Mouse (Mus musculus) lung, embryonic 16.5 days (tissue): ENCODE results near the gene Pigk. TPM values are rescaled to one million over a fixed set of nuclear protein-coding genes. Genes with fewer than 3 reads are reported as not detected.

Experiments used
- ATAC-seq: fragments of 200-750 bp; cut with Nextera tagmentation; 2 replicates; pipeline ENCODE4 v1.8.0; 2017; ENCODE audit warnings: low read depth, mild to moderate bottlenecking, moderate library complexity
- H3K27ac ChIP-seq: fragments of 300-500 bp; sonication (generic); 2 replicates; pipeline ENCODE4 v1.5.1; 2014; ENCODE audit warnings: mild to moderate bottlenecking, control low read depth, low read length
- H3K27me3 ChIP-seq: fragments of 300-500 bp; sonication (generic); 2 replicates; pipeline ENCODE4 v1.6.1; 2014; ENCODE audit warnings: low read depth, low read length, mixed read lengths; ENCODE audit not compliant: control insufficient read depth, insufficient read depth
- H3K36me3 ChIP-seq: fragments of 300-500 bp; sonication (generic); 2 replicates; pipeline ENCODE4 v1.6.1; 2014; ENCODE audit warnings: low read length; ENCODE audit not compliant: control insufficient read depth, insufficient read depth
- H3K4me1 ChIP-seq: fragments of 300-500 bp; sonication (generic); replicated peaks from 2 replicates; pipeline ENCODE4 v1.6.1; 2014; ENCODE audit warnings: low read length, mixed read lengths; ENCODE audit not compliant: control insufficient read depth, insufficient read depth
- H3K4me2 ChIP-seq: fragments of 300-500 bp; sonication (generic); 2 replicates; pipeline ENCODE4 v1.6.1; 2014; ENCODE audit warnings: low read depth, low read length, control low read depth
- H3K4me3 ChIP-seq: fragments of 300-500 bp; sonication (generic); 2 replicates; pipeline ENCODE4 v1.5.1; 2014; ENCODE audit warnings: mild to moderate bottlenecking, low read length, control low read depth
- H3K9ac ChIP-seq: fragments of 300-500 bp; sonication (generic); 2 replicates; pipeline ENCODE4 v1.6.1; 2014; ENCODE audit warnings: low read length, control low read depth
- H3K9me3 ChIP-seq: fragments of 300-500 bp; sonication (generic); 2 replicates; pipeline ENCODE4 v1.6.1; 2016; ENCODE audit warnings: low read length; ENCODE audit not compliant: control insufficient read depth
- WGBS: fragments of 180-500 bp; shearing (Covaris S2); extraction: QIAGEN DNeasy Blood & Tissue Kit; methylation state at CpG from one replicate; pipeline ENCODE4 v1.1.7; 2014; 5-methylcytosine and 5-hydroxymethylcytosine counted together
- polyA plus RNA-seq: library from polyadenylated mRNA; unstranded; fragments of >200 nt; fragmentation: Nextera tagmentation; extraction: Ambion mirVana; gene quantifications from 2 replicates; pipeline ENCODE4 v1.2.1, GENCODE M21; 2015

The Pigk gene
- polyA plus RNA-seq, 1 experiment from 2014 or later, result 50.3 TPM

- no peak overlapping the region for H3K4me3 ChIP-seq
- 58% methylated on average over 6 of the region's 6 CpGs for WGBS
- no peak overlapping the region for H3K9ac ChIP-seq
- H3K27me3 ChIP-seq, result no peaks in the 10 kb centered on the region
- no peaks in the 10 kb centered on the region for H3K4me1 ChIP-seq
- H3K9me3 ChIP-seq, result no peaks in the 10 kb centered on the region
- ATAC-seq, result no peak
- no peak overlapping the region for H3K27ac ChIP-seq
- no peaks in the 10 kb centered on the region for H3K36me3 ChIP-seq
- H3K4me2 ChIP-seq, result no peak overlapping the region
Observed at GRCm38 (mm10) chr3:152872596-152872995, 158.7 kb downstream of the Pigk start.

- H3K36me3 ChIP-seq, result no peaks in the 10 kb centered on the region
- 89% methylated on average over 17 of the region's 17 CpGs for WGBS
Observed at GRCm38 (mm10) chr3:152874431-152875355, 160.8 kb downstream of the Pigk start.

GRCm38 (mm10) chr3:152875723-152876290, 161.9 kb downstream of the Pigk start:
- no peaks in the 10 kb centered on the region for H3K27me3 ChIP-seq
- no peak overlapping the region for H3K4me3 ChIP-seq
- no peaks in the 10 kb centered on the region for H3K36me3 ChIP-seq
- WGBS, result 79% methylated on average over 6 of the region's 6 CpGs
- ATAC-seq, result no peak
- H3K27ac ChIP-seq, result no peak overlapping the region
- H3K4me2 ChIP-seq, result no peak overlapping the region
- H3K4me1 ChIP-seq, result peaks cover 2% of the 10 kb centered on the region; the same call in 1 of the 2 replicates
- H3K9me3 ChIP-seq, result no peaks in the 10 kb centered on the region
- no peak overlapping the region for H3K9ac ChIP-seq

More at GRCm38 (mm10) chr3:152874431-152875355, 160.8 kb downstream of the Pigk start:
- Histone ChIP-seq H3K9me3 (no peaks in the 10 kb centered on the region), H3K4me1 (no peaks in the 10 kb centered on the region), H3K4me2 (no peak overlapping the region), H3K9ac (no peak overlapping the region), H3K27ac (no peak overlapping the region), H3K27me3 (no peaks in the 10 kb centered on the region), H3K4me3 (no peak overlapping the region)
- no peak for ATAC-seq

DNA sequence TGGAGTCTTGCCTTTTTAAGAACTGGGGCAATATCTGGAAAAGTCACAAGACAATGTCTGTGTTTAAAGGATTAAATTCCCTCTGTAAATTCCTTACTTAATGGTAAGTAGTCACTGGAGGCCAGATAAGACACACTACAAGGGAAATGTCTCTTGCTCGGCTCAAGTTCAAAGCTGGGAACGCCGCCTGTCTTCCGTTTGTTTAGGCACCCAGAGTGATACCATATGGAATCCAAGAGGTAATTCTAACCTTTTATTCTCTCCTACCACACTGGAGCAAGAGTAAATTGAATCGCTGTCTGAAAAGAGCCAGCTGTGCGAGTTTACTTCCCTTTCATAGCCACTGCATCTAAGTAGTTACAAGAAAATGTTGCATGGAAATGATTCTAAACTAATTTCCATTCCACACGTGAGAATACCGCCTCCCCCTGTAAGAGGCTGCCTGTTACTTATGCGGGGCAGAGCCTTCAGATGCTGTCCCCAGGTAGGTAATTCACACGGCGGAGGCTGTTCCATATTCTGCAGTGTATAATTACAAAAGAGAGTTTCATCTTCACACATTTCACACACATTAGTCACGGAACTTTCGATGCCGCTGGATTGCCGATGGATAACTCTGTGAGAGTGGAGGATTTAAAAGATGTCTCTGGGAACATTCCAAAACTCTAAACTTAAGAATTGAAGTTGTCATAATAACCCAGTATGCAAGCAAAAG, 166.4 kb downstream of the Pigk start:
- Histone ChIP-seq H3K4me2 (peak overlapping the region; percentile 32; the same call in 1 of the 2 replicates), H3K36me3 (no peaks in the 10 kb centered on the region), H3K27me3 (no peaks in the 10 kb centered on the region), H3K4me3 (no peak overlapping the region), H3K9ac (no peak overlapping the region), H3K27ac (0 out of 2 replicates have a peak overlapping the region, but pooled peaks have one; percentile 18), H3K9me3 (no peaks in the 10 kb centered on the region), H3K4me1 (peaks cover 2% of the 10 kb centered on the region; the same call in 1 of the 2 replicates)
- ATAC-seq, result peak; percentile 79
- WGBS, result 32% methylated on average over 15 of the region's 15 CpGs

DNA sequence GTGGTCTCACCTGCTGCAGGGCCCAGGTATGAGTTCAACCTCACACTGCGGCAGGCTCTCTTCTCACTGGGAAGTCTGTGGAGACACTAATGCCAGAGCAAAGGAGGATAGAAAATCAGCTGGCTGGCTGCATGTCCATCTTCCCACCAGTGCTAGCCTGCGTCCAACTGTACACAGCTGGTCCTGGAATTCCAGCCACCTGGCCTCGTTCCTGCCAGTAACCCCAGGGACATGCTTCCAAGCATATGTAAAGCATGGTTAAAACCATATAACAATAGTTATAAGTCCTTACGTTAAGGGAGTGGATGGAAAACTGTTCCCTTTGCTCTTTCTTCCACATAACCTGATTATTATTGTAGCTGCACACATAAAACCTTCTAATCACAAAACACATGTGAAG, 167.8 kb downstream of the Pigk start:
- no peak overlapping the region for H3K4me2 ChIP-seq
- no peak overlapping the region for H3K4me3 ChIP-seq
- H3K27me3 ChIP-seq, result no peaks in the 10 kb centered on the region

DNA sequence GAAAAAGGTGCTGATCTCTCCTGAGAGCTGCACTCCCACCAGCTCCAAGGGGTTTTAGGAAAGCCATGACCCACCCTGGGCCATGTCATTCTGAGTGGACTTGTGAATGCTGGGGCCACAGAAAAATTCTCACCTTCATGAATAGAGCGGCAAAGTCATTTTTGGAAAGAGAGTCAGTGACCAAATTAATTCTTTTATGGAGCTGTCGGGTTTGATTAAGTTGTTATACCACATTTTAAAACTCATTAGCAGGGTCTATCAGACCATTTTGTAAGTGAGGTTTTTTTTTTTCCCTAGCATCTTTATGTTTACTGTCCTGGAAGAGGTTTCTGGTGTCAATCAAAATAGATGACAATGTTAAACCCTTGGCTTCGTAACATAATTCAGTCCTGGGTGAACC, 169.7 kb downstream of the Pigk start:
- ATAC-seq, result no peak
- no peaks in the 10 kb centered on the region for H3K9me3 ChIP-seq
- no peak overlapping the region for H3K4me2 ChIP-seq
- H3K27me3 ChIP-seq, result no peaks in the 10 kb centered on the region
- 79% methylated on average over 3 of the region's 3 CpGs for WGBS
- no peaks in the 10 kb centered on the region for H3K36me3 ChIP-seq
- H3K27ac ChIP-seq, result no peak overlapping the region
- H3K4me1 ChIP-seq, result peaks cover 2% of the 10 kb centered on the region; the same call in 1 of the 2 replicates
- H3K4me3 ChIP-seq, result no peak overlapping the region
- H3K9ac ChIP-seq, result no peak overlapping the region

More for the DNA sequence above, 167.8 kb downstream of the Pigk start:
- H3K4me1 ChIP-seq, result peaks cover 2% of the 10 kb centered on the region; the same call in 1 of the 2 replicates
- H3K9ac ChIP-seq, result no peak overlapping the region
- no peaks in the 10 kb centered on the region for H3K9me3 ChIP-seq
- WGBS, result 64% methylated on average over 4 of the region's 4 CpGs
- ATAC-seq, result no peak
- H3K36me3 ChIP-seq, result no peaks in the 10 kb centered on the region
- H3K27ac ChIP-seq, result no peak overlapping the region

DNA sequence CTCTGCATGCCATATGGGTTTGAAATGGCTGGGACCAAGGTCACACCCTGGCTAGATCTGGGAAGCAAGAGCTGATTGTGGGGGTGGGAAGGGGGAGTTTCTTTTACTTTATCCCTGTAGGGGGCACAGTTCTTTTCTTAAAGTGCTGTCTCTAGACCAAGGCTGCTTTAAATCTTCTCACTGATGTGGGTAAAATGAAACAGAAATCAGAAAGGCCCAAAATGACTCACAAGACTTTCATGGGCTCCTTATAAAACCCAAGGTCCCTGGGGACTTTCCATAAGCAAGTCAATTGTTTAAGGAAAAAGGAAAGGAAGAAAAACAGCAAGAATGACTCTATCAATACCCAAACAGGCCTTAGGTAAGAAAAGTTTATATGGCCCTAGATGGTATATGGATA, 172.8 kb downstream of the Pigk start:
- H3K4me1 ChIP-seq, result no peaks in the 10 kb centered on the region
- no peak overlapping the region for H3K9ac ChIP-seq
- H3K27me3 ChIP-seq, result no peaks in the 10 kb centered on the region
- no peak overlapping the region for H3K27ac ChIP-seq
- H3K4me3 ChIP-seq, result no peak overlapping the region
- H3K4me2 ChIP-seq, result no peak overlapping the region
- no peaks in the 10 kb centered on the region for H3K36me3 ChIP-seq
- no peak for ATAC-seq
- no peaks in the 10 kb centered on the region for H3K9me3 ChIP-seq

DNA sequence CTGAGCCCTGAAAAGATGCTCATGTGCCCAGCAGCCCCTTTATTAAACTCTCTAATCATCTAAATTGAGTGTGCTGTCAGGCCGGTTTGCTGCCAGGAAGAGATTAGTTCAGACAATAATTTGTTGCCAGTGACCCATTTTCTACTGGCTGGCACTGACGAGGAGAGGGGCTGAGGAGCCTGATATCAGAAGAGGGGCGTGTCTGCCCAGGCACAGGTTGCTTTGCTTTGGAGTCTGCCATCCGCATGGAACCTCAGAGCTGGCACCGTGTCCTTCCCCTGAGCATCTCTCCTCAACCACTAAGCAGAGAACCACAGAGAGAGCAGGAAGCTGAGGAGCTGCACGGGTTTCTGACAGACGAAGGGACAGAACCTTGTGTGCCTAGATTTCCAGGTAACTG, 174.2 kb downstream of the Pigk start:
- no peak overlapping the region for H3K4me3 ChIP-seq
- no peak for ATAC-seq
- 68% methylated on average over 7 of the region's 7 CpGs for WGBS
- no peaks in the 10 kb centered on the region for H3K9me3 ChIP-seq
- no peaks in the 10 kb centered on the region for H3K27me3 ChIP-seq
- no peaks in the 10 kb centered on the region for H3K4me1 ChIP-seq
- no peaks in the 10 kb centered on the region for H3K36me3 ChIP-seq
- no peak overlapping the region for H3K4me2 ChIP-seq
- no peak overlapping the region for H3K27ac ChIP-seq
- no peak overlapping the region for H3K9ac ChIP-seq

DNA sequence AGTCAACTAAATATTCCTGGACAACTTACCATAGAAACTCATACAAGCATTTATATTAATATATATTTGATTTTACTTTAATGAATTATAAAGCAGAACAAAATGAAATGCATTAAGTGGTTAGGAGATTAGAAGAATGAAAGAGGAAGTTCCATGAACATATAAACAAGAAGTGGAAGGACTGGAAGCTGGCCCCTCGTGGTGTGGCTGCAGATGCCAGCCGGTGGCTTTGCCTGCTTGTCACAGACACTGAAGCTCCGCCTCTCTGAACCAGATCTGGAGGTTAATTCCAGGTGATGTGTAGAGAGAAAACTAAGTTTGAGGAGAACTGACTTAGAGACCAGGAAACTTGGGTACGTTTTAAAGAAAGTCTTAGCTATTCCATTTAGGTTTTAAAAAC, 181.0 kb downstream of the Pigk start:
- no peak overlapping the region for H3K9ac ChIP-seq
- 37% methylated on average over 4 of the region's 4 CpGs for WGBS
- H3K9me3 ChIP-seq, result no peaks in the 10 kb centered on the region
- H3K36me3 ChIP-seq, result no peaks in the 10 kb centered on the region
- H3K4me1 ChIP-seq, result peaks cover 3% of the 10 kb centered on the region; the same call in 1 of the 2 replicates
- no peak overlapping the region for H3K27ac ChIP-seq
- H3K4me2 ChIP-seq, result no peak overlapping the region
- no peak for ATAC-seq
- no peaks in the 10 kb centered on the region for H3K27me3 ChIP-seq
- no peak overlapping the region for H3K4me3 ChIP-seq
